Mouse (Mus musculus): ENCODE measurements at regions not wholly inside any gene's neighbourhood (a gene's known extent, or its start where the extent isn't known, plus 50 kb on each side); places are given as distances from the start of the nearest gene placed in this dataset.

DNA sequence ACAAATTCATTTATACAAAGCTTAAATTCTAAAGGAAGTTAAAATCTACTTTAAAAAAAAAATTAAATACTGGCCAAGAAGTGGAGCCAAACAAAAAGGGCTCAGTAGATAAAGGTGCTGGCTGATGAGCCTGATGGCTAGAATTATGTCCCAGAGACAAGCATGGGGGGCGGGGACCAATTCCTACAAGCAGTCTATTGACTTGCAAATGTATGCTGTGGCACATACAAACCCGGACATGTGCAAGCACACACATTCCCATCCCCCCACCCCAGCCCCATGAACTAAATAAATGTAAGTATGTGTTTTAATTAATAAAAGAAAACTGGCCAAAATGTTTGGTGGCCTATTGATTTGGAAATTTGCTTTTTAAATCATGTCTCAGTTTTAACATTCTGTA is 366.7 kb upstream of the Cblb start:
- intact Hi-C loops (cut with DNase I) = no loop called here
- DNase-seq (ENCODE audit: low spot score) = no peak

DNA sequence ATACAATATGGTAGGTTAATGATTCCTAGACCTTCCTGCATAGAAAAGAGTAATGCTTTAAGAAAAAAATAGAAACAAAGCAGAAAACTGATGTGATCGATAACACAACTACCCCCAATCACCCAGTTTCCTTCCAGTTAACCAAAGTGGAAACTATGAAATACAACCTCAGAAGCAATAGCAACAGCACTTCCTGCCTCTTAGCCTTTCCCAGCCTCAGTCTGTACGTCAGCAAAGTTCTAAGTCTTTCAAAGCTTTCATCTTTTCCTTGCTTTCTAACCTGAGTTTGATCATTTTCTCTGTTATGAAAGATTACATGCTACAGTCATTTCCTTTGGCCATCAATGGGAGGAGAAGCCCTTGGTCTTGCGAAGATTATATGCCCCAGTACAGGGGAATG is 355.9 kb upstream of the Cblb start:
- intact Hi-C loops (cut with DNase I) = no loop called here
- no peak for DNase-seq (ENCODE audit: low spot score)

DNA sequence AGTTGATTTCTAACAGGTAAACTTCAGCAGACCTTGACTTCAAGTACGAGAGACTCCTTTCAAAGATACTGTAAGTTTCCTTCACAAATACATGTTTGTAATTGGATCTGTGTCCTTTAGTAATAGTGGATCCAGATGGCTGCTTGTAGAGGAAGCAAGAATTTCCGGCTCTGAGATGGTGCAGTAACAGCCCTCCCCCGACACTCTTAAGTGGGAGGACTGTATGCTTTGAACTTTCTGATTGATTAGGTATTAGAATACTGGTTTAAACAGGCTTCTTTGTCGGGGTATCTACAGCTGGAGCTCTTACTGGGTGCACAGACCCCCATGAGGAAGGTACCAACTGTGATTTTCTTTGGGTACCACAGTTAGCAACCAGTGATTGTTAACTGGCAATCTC is 355.0 kb upstream of the Cblb start:
- intact Hi-C loops (cut with DNase I) = no loop called here

DNA sequence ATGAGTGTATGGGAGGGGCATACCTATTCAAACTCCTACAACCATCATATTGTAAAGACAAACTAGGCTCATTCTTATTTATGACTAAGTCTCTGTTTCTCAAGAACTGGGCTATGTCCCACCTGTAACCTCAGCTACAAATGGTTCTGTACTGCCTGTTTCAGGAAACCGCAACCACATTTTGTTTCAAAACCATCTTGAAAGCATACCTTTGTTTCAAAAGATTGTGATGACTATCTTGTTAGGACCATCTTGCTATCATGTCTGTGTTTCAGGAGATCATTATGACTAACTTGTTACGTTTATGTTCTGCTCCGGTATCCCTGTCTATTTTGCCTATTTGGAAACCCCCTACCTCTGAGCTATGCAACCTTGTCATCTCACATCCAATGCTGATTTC is 340.2 kb upstream of the Cblb start:
- intact Hi-C loops (cut with DNase I) = no loop called here
- no peak for DNase-seq (ENCODE audit: low spot score)

More for the DNA sequence above, 355.0 kb upstream of the Cblb start:
- no peak for DNase-seq (ENCODE audit: low spot score)

DNA sequence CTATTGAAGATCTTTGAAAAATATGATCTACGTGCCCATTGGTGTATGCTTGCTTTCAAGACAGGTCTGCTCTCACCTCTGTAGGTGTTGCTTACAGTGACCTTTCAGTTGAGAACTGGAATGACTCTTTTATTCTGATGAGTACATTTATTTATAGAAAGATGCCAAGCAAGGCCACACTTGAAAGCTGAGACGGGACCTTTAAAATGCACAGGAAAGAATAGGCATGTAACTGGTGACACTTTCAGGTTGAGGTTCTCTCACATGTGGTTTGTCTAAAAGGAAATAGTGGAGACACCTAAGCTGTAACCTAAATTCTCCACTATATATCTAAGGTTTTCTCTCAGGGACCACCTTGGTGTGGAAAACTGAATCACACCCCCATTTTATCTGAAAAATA is 326.0 kb upstream of the Cblb start:
- intact Hi-C loops (cut with DNase I) = no loop called here
- no peak for DNase-seq (ENCODE audit: low spot score)

DNA sequence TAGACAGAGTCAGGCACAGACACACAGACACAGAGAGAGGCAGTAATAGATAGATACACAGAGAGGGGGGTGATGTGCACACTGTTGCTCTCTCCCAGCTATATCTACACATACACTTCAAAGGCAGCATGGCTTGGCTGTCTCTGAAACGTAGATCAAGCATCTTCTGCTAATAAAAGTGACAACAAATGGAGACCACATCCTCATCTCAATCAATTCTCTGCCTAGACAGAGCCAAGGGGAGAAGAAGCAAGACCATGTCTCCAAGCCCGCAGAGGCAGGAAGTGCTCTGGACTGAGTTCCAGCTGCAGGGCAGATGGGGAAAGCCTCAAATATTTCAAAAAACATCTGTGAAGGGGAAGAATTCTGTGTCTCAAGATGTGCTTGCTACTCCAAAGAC is 312.3 kb upstream of the Cblb start:
- DNase-seq (ENCODE audit: low spot score) = no peak
- intact Hi-C loops (cut with DNase I) = no loop called here

DNA sequence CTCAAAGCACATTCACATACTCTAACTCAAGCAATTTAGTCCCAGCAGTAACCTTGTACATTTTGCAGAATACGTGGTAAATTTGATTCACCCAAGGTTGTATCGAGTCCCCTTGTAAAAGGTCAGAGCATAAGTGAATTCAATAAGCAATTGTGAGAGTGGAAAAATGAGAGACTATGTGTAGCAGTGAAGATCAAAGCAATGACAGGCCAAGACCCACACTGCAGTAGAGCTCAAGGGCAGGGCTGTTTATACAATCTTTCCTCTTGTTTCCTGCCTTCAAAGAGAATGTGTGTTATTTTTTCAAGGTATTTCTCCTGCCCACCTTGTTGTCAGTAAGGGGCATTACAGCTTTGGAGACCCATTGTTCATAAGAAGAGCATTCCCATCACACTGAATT is 311.4 kb upstream of the Cblb start:
- intact Hi-C loops (cut with DNase I) = no loop called here
- no peak for DNase-seq (ENCODE audit: low spot score)

DNA sequence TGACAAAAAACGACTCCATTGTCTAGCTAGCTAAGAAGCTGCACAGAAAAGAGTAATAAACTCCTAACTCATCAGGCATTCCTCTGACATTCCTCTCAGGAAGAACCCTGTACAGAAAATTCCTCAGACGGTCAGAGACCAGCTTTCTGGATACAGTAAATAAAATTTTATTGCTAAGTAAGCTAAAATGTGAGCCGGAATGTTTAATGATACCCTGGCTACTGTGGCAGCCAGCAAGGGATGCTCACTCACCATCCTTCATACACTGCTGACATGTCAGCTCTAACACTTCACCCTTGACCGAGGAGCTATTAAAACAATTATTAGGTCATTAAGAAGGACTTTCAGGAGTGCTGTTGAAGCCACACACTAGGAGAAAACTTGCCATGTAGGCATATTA is 308.3 kb upstream of the Cblb start:
- DNase-seq (ENCODE audit: low spot score) = no peak
- intact Hi-C loops (cut with DNase I) = no loop called here

DNA sequence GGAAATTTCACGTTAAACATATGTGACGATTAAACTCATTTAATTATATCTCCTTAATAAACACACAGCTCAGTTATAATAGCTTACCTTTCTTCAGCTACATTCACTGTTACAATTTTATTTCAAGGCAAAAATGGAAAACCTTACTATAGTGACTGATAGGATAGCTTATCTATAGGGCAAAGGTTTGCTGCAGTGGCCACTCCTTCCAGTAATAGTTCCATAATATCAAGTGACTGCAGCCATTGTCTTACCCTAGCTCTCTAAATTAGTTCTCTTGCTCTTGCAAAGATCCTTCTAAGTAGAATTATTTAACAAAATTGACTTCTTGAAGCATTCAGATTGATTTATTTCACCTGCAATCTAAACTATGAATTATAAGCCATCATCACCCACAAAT is 289.1 kb upstream of the Cblb start:
- DNase-seq (ENCODE audit: low spot score) = no peak
- intact Hi-C loops (cut with DNase I) = no loop called here

DNA sequence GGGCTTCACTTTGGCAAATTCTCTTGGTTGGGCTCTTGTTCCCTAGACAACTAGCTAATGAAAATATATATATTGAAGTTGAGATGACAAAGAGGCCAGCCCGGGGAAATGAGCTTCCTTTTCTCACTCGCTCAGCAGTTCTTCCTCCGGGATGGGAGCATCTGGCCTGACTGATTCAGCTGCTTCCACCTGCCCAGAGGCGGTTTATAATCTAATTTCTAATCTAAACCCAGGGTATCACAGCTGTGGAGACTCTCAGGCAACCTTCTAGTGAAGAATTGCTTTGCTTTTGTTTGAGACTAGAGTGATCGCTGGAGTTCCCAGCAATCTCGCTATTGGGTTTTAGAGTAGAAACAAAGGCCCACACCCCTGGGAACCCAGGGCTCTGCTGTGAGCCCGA is 279.1 kb upstream of the Cblb start:
- DNase-seq (ENCODE audit: low spot score) = no peak
- intact Hi-C loops (cut with DNase I) = no loop called here

DNA sequence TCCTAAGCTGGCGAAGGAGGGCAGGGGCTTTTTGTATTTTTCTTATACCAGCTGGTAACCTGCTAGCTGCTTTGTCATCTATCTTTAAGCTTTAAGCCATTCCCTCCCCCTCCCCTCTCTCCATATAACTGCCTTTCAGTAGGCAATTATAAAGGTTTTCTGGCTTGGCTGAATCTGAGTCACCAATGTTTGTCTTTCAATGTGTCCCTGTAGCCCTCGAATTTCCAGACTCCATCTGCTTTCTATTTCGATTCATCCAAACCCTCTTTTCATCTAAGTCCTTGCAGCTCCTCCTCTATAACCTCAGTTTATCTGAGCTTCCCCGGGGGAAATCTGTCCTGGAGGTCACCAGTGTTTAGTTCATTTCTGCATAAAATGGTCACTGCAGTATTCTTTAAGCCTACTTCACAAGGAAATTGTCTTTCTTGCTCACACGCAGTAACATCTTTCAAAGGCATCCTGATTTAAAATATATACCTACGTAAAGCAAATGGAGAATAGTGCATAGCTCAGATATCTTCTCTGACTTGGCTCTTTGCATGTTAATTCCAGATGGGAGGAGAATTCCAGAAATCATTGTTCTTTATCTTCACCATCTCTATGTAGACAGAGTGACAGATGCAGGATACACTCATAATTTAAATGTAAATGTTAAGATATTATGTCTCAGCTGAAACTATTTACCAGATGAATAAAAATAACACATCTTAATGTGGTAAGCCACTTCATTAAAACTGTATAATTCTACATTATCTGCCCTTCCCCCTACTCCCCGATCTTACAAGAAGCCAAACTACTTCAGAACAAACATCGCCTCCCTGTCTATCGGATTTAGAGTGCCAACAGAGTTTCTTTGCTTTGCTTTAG is 272.4 kb upstream of the Cblb start:
- intact Hi-C loops (cut with DNase I) = no loop called here
- no peak for DNase-seq (ENCODE audit: low spot score)

DNA sequence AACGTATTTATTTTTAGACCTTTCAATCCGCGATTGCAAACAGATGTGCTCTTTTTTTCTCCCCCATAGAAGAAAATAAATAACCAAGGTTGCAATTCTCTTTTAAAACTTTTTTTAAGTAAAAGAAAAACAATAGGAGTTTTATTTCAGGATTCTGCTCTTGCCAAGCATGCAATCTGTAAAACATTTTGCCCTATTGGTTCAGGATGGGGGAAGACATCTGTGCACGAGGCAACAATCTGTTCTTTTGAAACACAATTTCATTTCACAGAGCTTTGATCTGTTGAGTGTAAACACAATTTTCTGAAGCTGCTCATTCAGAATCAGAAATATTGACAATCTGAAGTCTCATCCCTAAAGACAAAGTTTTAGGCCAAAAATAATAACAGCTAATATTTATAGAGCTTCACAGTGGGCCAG is 271.8 kb upstream of the Cblb start:
- no peak for DNase-seq (ENCODE audit: low spot score)
- intact Hi-C loops (cut with DNase I) = no loop called here

DNA sequence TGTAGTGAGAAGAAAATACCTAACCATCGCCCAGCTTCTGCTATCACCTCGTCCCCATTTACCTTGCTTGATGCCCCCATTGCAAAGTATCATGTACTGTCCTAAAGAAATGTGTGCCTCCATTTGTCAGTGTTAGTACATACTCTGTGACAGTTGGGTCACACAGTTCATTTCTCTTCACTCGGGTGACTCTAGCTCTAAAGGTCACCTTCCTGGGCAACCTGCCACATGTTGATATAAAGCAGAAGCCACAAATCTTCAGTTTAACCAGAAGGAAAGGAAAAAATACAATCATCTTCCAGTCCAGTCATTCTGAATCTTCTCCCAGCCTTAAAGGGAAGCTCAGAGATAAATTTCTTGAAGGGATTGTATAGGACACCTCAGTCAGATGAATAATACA is 263.5 kb upstream of the Cblb start:
- no peak for DNase-seq (ENCODE audit: low spot score)
- intact Hi-C loops (cut with DNase I) = loop anchor here (10.0 kb wide), 1 partner anchor 417 kb away; no protein-coding TSS in a partner anchor

DNA sequence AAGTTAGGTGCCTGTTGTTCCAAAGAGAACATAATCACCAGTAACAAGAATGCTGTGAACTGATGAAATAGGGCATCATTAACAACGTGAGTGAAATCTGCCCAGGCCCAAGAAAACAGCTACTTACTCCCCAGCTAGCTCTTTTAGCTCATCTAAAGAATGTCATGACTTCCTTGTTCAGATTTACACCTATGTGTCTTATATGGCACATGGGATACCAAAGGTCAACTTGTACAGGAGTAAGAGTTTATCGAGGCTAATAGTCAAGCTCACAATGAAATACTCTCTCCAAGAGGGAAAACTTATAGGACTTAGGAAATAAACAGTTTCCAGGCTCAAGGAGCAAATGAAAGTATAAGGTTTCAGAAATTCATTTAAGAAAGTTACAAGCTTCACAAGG is 252.1 kb upstream of the Cblb start:
- DNase-seq (ENCODE audit: low spot score) = no peak
- intact Hi-C loops (cut with DNase I) = loop anchor here (1.0 kb wide), 1 partner anchor 14 kb away; no protein-coding TSS in a partner anchor

DNA sequence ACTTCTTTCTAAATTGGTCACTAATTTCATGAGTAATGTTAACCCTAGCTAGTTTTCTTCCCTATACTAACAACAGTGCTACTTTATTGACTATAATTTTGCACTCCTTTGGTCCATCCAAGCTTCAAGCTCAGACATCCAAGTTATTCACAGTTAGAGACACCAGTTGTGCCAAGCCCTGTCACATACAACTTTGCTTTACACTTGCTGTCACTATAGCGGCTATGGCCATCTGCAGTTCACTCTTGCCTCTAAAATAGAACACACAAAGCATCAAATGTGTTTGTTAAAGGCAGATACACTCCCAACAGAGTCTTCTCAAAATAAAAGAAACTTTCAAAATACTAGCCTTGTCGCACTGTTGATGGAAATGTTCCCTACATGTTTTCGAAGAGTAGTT is 236.0 kb upstream of the Cblb start:
- intact Hi-C loops (cut with DNase I) = no loop called here
- no peak for DNase-seq (ENCODE audit: low spot score)

DNA sequence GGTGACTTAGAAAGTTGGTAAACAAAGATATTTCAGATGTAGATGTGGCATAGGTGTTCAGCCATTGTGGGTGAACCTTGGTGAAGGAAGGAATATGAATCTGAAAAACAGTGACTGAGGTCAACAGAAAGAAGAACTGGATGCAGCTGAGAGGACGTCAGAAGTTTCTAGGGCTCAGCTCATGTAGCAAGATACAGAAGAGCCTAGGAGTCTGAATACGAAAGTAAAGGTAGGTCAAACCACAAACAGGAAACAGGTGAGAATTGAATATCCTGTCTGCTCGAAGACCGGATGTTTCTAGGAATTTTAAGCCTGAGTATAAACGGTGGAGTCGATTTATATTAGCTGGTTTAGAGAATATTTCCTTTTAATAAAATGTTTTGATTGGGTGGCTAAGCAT is 223.7 kb upstream of the Cblb start:
- intact Hi-C loops (cut with DNase I) = no loop called here
- DNase-seq (ENCODE audit: low spot score) = no peak

DNA sequence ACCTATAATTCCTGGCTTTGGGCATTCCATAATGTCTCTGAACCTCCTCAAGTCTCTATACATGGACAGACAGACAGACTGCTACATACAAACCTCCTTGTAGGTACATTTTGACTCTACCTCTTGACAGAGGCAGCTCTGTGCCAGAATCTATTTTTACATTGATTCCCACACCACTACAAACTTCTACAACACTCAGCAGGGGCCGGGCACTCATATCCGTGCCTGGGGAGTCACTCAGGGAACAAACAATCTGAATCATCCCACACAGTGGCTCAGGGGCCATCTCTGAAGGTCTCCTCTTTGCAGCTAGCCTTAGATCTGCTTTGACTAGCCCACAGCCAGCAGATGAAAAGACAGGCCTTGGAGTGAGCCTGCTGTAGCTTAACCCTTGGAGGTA is 221.9 kb upstream of the Cblb start:
- DNase-seq (ENCODE audit: low spot score) = no peak
- intact Hi-C loops (cut with DNase I) = no loop called here

DNA sequence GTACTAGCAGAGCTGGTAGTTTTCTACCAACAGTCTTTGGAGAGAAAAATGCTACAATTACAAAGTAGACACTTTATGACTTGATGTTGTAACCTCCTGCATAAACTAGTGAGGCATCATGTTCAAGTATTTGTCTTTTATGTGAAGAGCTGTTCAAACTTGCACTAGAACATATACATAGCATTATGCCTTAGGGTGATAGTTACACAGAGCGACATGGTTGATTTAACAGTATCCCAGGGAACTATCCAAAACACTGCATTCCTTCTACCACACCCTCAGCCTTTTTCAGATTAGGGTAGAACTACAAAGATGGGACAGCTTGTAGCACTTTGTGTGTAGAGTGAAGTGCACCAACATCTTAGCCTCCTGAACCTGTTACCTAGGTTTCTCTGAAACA is 220.0 kb upstream of the Cblb start:
- DNase-seq (ENCODE audit: low spot score) = no peak
- intact Hi-C loops (cut with DNase I) = no loop called here

DNA sequence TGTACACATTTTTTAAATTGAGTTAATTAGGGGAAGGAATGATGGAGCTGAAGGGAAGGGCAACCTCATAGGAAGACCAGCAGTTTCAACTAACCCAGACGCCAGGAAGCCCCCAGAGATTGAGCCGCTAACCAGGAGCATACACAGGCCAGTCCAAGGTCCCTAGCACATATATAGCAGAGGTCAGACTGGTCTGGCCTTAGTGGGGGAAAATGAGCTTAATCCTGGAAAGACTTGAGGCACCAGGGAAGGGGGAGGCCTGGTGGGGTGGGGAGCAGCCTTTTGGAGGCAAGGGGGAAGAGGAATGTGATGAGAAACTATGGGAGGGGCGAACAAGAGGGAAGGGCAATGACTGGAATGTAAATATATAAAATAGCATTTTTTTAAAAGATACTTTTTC is 188.3 kb upstream of the Cblb start:
- intact Hi-C loops (cut with DNase I) = no loop called here
- no peak for DNase-seq (ENCODE audit: low spot score)

DNA sequence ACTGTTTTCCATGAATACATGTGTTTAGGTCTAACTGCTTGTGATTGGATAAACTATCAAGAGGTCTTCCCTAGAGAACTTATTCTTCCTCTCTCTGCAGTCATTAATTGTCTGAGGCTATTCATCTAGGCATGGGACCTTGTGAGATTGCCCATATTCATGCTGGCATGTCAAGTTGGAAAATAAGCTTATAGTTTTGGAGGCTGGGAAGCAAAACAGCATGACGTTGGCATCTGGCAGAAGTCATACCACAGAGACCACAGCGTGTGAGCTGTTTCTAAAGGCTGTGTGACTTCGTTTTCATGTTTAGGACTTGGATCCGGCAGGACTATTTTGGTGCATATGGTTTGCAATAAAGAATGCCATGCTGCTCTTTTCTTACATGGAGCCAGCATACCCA is 185.5 kb upstream of the Cblb start:
- DNase-seq (ENCODE audit: low spot score) = no peak
- intact Hi-C loops (cut with DNase I) = no loop called here

DNA sequence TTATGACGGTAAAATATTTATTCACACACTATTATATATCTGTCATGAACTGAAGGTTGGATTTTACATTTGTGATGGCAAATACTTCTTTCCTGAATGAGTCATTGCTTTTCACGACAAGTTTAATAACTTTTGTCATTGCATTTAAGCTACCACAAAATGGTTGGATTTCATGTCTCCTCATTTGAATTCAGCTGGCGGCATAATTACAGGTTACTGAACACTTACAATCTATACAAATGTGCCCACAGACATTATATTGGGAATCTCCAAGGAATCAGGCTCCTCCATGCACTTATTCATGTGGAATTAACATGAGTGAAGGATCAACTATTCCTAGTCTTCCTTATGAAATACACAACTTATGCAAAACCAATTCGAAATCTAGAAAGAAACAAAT is 150.3 kb upstream of the Cblb start:
- intact Hi-C loops (cut with DNase I) = no loop called here
- no peak for DNase-seq (ENCODE audit: low spot score)

DNA sequence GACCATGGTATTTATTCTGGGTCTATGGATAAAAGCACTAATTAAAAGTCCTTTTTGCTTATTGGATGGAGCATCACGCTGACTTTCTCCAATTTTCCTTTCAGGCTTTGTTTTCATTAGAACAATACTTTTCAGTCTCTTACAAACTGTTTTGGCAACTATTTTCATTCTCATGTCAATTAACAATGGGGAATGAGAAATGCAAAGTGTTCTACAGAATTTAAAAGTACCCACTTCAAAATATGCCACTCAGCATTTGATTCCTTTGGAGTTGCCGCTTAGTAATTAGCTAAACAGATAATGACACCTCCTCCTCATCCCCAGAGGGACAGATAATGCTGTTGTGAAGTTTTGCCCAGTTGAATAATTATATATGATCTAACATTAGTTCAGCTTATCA is 149.9 kb upstream of the Cblb start:
- intact Hi-C loops (cut with DNase I) = no loop called here
- DNase-seq (ENCODE audit: low spot score) = no peak

Measured in heart, postnatal 25 days (tissue).